Mouse (Mus musculus): ENCODE results near the gene Efcab6.

DNA sequence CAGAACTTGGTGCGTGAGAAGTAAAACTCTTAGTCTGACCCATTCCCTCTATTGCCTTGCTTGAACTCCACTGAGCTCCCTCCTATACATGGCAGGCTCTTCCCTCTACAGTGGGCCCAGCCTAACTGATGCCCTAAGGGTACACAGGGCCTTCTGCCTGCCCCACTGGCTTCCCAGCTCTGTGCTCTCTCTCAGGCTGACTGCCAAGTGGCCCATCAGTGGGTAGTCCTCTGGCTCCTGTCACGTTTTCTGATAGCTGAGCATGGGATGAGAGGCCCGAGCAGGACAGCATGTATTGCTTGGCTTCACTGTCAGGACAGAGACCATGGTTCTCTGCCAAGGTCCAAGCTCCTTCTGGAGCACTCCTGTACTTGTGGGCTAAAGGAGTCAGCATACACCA lies 106.8 kb downstream of the Efcab6 start:
- no peak for TF ChIP-seq CTCF (IDR thresholded peaks at IDR 0.05; ENCODE audit: low read depth, low read length)
- TF ChIP-seq EP300 (IDR thresholded peaks at IDR 0.05; ENCODE audit: insufficient read depth, low read depth, low read length): no peak

Data from ES-Bruce4 (cell line).